Mouse (Mus musculus): ENCODE data around the gene Tspan18.

DNA sequence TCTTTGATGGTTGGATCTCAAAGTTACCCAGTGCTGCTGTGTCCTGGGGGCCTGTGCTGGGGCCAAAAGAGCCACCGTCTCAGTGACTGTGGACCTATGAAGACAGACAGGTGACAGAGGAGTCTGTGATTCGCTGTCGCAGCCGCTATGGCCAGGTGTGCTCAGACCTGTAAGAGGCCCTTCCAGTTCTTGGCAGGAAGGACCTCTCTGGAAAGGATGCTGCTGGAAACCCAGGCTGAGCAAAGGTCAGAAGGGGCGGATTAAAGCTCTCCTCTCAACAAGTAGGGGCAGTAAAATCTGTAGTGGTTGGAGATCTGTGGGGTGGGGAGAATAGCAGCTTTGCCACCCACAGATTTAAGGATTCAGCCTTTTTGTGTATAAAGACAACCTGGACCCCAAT is 154.7 kb downstream of the Tspan18 start:
- TF ChIP-seq POLR2AphosphoS2 (IDR thresholded peaks at IDR 0.05; ENCODE audit: low read depth, low read length) (no peak), CTCF (conservative IDR thresholded peaks at IDR 0.05 in 1 of 2, IDR thresholded peaks at IDR 0.05 in 1 of 2; ENCODE audit: low read depth in 2 of 2, low read length in 2 of 2) (no peak), RCOR1 (conservative IDR thresholded peaks at IDR 0.05; ENCODE audit: low read depth, low read length) (no peak), POLR2A (IDR thresholded peaks at IDR 0.05; ENCODE audit: low read depth, low read length) (no peak), MAX (IDR thresholded peaks at IDR 0.05; ENCODE audit: low read length) (no peak), ELF1 (IDR thresholded peaks at IDR 0.05; ENCODE audit: low read depth, low read length) (no peak), USF1 (IDR thresholded peaks at IDR 0.05; ENCODE audit: low read depth, low read length) (no peak), USF2 (conservative IDR thresholded peaks at IDR 0.05; ENCODE audit: low read depth, low read length) (no peak), SMC3 (IDR thresholded peaks at IDR 0.05; ENCODE audit: low read depth, low read length) (no peak), EP300 (IDR thresholded peaks at IDR 0.05; ENCODE audit: low read length) (no peak), KAT2A (IDR thresholded peaks at IDR 0.05; ENCODE audit: insufficient replicate concordance, low read length) (no peak), TBP (conservative IDR thresholded peaks at IDR 0.05; ENCODE audit: low read depth, low read length) (no peak), CHD2 (IDR thresholded peaks at IDR 0.05; ENCODE audit: low read length) (no peak), HCFC1 (IDR thresholded peaks at IDR 0.05; ENCODE audit: low read depth, low read length) (no peak)

Measured in CH12.LX (cell line).